Mouse (Mus musculus): ENCODE data around the gene Gipc1. TPM values are rescaled to one million over a fixed set of nuclear protein-coding genes. Genes with fewer than 3 reads are reported as not detected.

Gipc1 gene
- polyA plus RNA-seq, 1 experiment from 2014 or later = 204 TPM

DNA sequence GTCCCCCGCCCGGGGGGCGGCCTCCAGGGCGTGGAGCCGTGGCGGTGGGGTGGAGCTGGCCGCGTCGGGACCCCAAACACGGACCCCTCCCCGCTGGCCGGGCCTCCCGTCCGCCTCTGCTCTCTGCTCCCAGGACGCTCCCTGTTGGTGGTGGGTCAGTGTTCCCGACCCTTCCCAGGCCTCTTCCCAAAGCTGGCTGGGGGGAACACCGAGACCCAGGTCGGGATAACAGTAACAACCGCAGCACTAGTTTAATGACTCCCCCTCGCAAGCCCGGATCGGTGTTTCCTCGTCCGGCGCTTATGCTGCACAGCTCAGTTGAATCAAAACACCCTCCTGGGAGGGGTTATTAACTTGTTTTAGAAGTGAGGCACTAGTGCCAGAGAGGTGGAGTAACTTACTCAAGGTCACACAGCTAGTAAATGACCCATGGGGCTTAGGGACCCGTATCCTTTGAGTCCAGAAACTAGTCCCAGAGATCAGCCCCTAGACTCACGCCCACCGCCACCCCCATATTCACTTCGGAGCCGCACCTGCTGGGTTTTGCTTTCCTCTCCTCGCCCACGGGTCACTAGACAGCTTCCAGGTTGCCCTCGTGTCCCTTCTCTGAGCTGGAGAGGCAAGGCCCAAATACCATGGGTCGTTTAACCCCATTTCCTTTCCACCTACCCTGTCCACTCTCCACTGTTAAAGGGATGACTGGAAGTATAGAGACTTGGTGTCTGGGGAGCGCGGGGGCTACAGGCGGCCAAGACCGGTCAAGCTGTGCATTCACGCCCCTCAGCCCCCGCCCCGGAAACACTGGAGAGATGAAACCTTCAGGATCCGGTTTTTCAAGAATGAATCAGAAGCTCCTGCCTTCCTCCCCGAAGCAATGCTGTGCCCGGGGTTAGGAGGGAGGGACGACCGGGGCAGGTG is 526 bp downstream of the Gipc1 start:
- H3K36me3 ChIP-seq = peaks cover 9% of the 10 kb centered on the region; the same call in 1 of the 2 replicates
- peaks cover 22% of the 10 kb centered on the region for H3K4me1 ChIP-seq
- 3% methylated on average over 39 of the region's 46 CpGs for WGBS
- peak overlapping the region; percentile 85 for H3K4me3 ChIP-seq
- peak overlapping the region; percentile 67 for H3K27ac ChIP-seq (replicated peaks)
- H3K9me3 ChIP-seq = no peaks in the 10 kb centered on the region
- ATAC-seq (ENCODE audit: low FRiP score, low read depth) = 0 out of 2 replicates have a peak, but pooled peaks have one; percentile 4
- peak overlapping the region; percentile 82 for H3K9ac ChIP-seq (replicated peaks)
- H3K4me2 ChIP-seq (replicated peaks) = peak overlapping the region; percentile 95
- H3K27me3 ChIP-seq = no peaks in the 10 kb centered on the region

DNA sequence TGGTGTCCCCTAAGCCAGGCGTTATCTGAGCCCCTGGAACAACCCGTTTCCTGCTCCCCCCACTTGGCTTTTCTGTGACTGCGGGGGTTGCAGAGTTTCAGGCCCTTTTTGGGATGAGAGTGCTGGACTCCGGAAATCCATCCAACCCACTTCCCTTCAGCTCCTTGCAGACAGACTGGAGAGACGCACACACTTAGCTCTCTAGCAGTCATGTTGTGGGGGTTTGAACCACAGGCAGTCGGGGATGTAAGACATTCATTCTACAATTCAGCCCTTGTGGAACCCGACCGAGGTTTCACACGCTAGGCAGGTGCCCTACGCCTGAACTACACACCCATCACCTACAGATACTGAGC is 1.2 kb downstream of the Gipc1 start:
- 50% methylated on average over 10 of the region's 10 CpGs for WGBS
- no peak overlapping the region for H3K27ac ChIP-seq (replicated peaks)

DNA sequence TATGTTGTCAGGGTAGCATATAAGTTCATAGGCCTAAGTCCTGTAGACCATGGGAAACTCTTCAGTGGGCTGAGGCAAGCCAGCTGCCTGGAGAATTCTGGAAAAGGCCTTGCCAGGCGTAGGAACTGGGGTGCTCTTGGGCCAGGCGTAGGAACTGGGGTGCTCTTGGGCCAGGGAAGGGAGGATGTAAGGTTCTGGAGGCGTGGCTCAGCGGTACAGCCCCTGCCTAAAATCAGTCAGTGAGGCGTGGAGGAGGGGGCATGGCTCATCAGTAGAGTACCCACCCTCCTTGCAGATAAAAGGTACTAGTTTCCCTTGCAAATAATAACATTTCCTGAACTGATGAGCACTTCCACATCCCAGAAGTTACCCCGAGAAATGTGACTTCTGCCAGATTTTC is 2.2 kb downstream of the Gipc1 start:
- no peaks in the 10 kb centered on the region for H3K9me3 ChIP-seq
- WGBS = 96% methylated on average over 6 of the region's 6 CpGs
- no peak overlapping the region for H3K4me2 ChIP-seq (replicated peaks)
- H3K9ac ChIP-seq (replicated peaks) = no peak overlapping the region
- H3K36me3 ChIP-seq = peaks cover 9% of the 10 kb centered on the region; the same call in 1 of the 2 replicates
- no peak overlapping the region for H3K4me3 ChIP-seq
- no peak for ATAC-seq (ENCODE audit: low FRiP score, low read depth)
- H3K4me1 ChIP-seq = peaks cover 22% of the 10 kb centered on the region
- no peaks in the 10 kb centered on the region for H3K27me3 ChIP-seq
- H3K27ac ChIP-seq (replicated peaks) = no peak overlapping the region

More for the DNA sequence above, 1.2 kb downstream of the Gipc1 start:
- H3K4me3 ChIP-seq = peak overlapping the region; percentile 85
- H3K4me2 ChIP-seq (replicated peaks) = peak overlapping the region; percentile 95
- peaks cover 22% of the 10 kb centered on the region for H3K4me1 ChIP-seq
- H3K27me3 ChIP-seq = no peaks in the 10 kb centered on the region
- peak overlapping the region; percentile 82 for H3K9ac ChIP-seq (replicated peaks)
- peaks cover 9% of the 10 kb centered on the region; the same call in 1 of the 2 replicates for H3K36me3 ChIP-seq
- no peak for ATAC-seq (ENCODE audit: low FRiP score, low read depth)
- no peaks in the 10 kb centered on the region for H3K9me3 ChIP-seq

DNA sequence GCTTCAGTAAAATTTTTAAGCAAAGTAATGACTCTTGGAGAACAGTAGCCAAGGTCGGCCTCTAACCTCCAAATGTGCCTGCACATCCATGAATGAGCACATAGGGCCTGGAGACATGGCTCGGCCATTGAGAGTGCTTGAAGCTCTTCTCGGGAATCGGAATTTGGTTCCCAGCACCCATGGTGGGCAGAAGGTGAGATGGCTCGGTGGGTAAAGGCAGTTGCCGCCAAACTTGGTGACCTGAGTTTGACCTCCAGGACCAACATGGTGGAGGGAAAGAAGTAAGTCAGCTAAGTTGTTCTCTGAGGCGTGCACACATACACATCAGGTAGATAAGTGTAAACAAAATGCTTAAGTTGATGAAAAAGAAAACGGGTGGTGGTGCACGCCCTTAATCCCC is 3.6 kb downstream of the Gipc1 start:
- Histone ChIP-seq H3K9me3 (no peaks in the 10 kb centered on the region), H3K27me3 (no peaks in the 10 kb centered on the region), H3K27ac (replicated peaks) (no peak overlapping the region), H3K4me2 (replicated peaks) (no peak overlapping the region), H3K9ac (replicated peaks) (no peak overlapping the region), H3K4me1 (peaks cover 34% of the 10 kb centered on the region), H3K4me3 (no peak overlapping the region), H3K36me3 (peaks cover 9% of the 10 kb centered on the region; the same call in 1 of the 2 replicates)
- 92% methylated on average over 9 of the region's 9 CpGs for WGBS
- no peak for ATAC-seq (ENCODE audit: low FRiP score, low read depth)

DNA sequence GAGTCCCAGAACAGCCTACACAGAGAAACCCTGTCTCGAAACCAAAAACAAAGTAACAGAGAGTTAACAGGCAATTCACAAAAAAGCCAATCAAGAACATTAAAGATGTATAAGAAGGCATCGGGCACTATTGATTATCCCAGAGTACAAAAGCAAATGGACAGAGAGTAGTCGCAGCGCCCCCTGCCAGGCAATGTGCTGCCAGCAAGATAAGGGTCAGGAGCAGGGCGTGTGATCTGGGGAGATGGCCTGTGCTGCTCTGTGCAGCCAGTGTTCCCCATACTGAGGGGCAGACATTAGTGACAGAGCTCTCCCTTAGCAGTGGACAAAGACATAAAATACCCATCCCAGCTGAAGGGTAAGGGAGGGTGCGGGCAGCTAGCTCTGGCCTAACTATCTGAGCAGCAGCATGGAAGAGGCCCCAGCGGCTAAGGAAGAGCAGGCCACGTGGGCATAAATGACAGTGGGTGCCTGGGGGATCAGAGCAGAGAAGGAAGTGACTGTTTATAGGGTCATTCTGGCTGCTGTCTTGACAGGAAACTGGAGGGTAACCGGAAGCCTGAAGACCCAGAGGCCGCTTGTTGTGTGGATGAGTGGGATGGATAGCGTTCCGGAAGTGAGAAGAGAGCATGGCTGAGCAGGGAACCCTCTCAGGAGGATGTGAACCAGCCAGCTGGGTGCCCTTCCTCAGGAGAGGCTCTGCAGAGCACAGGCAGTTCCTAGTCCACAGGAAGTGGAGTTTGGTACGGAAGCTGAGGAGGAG is 4.2 kb downstream of the Gipc1 start:
- 87% methylated on average over 13 of the region's 13 CpGs for whole genome bisulfite sequencing
- ATAC-seq (ENCODE audit: low FRiP score, low read depth) = no peak

DNA sequence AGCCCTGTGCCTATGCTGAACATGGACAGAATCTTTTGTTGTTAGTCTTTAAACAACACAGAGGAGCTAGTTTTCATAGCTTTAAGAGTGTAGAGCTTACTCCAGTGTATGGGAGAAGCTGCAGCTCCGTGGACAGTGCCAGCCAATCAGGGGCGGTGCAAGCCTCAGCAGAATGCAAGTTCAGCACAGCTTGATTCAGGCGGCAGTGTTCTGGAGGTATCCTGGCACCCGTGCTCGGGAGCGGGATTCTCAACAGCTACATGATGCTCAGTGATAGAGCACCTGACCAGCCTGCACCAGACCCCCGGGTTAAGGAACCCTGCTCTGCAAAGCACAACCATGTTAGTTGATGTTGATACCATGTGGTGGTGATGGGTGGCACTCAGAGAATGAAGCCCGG is 8.1 kb downstream of the Gipc1 start:
- no peaks in the 10 kb centered on the region for H3K9me3 ChIP-seq
- peak; percentile 16; the same call in 1 of the 2 replicates for ATAC-seq (ENCODE audit: low FRiP score, low read depth)
- 7% methylated on average over 8 of the region's 8 CpGs for WGBS
- no peak overlapping the region for H3K4me3 ChIP-seq
- H3K36me3 ChIP-seq = peaks cover 22% of the 10 kb centered on the region
- peak overlapping the region; percentile 19; the same call in 1 of the 2 replicates for H3K4me2 ChIP-seq (replicated peaks)
- H3K9ac ChIP-seq (replicated peaks) = no peak overlapping the region; the same call in 1 of the 2 replicates
- H3K27ac ChIP-seq (replicated peaks) = peak overlapping the region; percentile 30; the same call in 1 of the 2 replicates
- peaks cover 30% of the 10 kb centered on the region for H3K4me1 ChIP-seq
- no peaks in the 10 kb centered on the region for H3K27me3 ChIP-seq

More for the DNA sequence above, 4.2 kb downstream of the Gipc1 start:
- peaks cover 9% of the 10 kb centered on the region; the same call in 1 of the 2 replicates for H3K36me3 ChIP-seq
- no peak overlapping the region for H3K4me2 ChIP-seq (replicated peaks)
- H3K4me1 ChIP-seq = peaks cover 39% of the 10 kb centered on the region
- no peak overlapping the region for H3K9ac ChIP-seq (replicated peaks)
- H3K4me3 ChIP-seq = no peak overlapping the region
- no peaks in the 10 kb centered on the region for H3K9me3 ChIP-seq
- H3K27ac ChIP-seq (replicated peaks) = no peak overlapping the region
- H3K27me3 ChIP-seq = no peaks in the 10 kb centered on the region

DNA sequence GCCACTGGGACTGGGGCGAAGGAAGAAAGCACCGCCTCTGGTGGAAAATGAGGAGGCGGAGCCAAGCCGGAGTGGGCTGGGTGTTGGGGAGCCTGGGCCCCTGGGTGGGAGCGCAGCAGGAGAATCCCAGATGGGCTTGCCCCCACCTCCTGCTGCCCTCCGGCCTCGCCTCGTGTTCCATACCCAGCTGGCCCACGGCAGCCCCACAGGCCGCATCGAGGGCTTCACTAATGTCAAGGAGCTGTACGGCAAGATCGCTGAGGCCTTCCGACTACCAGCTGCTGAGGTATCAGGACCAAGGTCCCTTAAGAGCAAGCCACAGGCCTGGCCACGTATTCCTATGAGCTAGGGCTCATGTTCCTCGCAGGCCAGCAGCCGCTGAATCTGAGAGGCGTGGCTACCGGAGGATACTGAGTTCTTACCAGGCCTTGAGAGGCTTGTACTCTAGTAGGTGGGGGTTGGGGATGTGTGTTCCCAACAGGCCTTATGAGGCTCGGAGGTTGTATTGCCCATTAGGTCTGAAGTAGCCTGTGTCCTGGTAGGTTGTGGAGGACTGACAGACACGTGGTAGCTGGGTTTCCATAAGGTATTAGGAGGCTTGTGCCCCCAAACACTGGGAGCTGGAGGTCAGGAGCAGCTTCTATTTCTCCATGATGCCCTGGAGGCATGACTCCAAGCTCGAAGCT is 8.7 kb downstream of the Gipc1 start:
- no peak; the same call in 1 of the 2 replicates for ATAC-seq (ENCODE audit: low FRiP score, low read depth)
- peaks cover 32% of the 10 kb centered on the region for H3K4me1 ChIP-seq
- H3K9ac ChIP-seq (replicated peaks) = no peak overlapping the region; the same call in none of the 2 replicates
- no peaks in the 10 kb centered on the region for H3K27me3 ChIP-seq
- H3K36me3 ChIP-seq = peaks cover 22% of the 10 kb centered on the region
- H3K9me3 ChIP-seq = no peaks in the 10 kb centered on the region
- H3K4me2 ChIP-seq (replicated peaks) = peak overlapping the region; percentile 19; the same call in 1 of the 2 replicates
- peak overlapping the region; percentile 30; the same call in 1 of the 2 replicates for H3K27ac ChIP-seq (replicated peaks)
- no peak overlapping the region for H3K4me3 ChIP-seq
- 20% methylated on average over 22 of the region's 22 CpGs for WGBS

DNA sequence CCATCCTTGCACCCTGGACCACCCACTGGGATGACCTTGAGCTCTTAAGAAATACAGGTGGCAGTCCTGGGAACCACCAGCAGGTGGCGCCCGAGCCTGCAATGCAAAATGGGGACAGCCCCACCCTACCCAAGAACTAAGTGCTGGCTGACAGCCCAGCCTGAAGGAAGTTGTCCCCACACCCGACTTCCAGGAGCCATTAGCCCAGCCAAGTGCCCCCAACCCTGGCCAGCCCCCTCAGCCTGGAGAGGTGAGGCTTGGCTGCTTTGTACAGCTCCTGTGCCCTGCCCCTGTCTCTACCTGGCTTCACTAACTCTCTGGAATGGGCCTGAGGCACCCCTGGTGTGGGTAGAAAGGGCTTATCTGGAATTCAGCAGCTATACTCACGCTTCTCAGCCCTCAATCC is 9.9 kb downstream of the Gipc1 start:
- Histone ChIP-seq H3K4me3 (no peak overlapping the region), H3K36me3 (peaks cover 17% of the 10 kb centered on the region), H3K4me2 (replicated peaks) (no peak overlapping the region), H3K9me3 (no peaks in the 10 kb centered on the region), H3K27ac (replicated peaks) (no peak overlapping the region), H3K9ac (replicated peaks) (no peak overlapping the region), H3K27me3 (peaks cover 7% of the 10 kb centered on the region), H3K4me1 (peaks cover 41% of the 10 kb centered on the region)
- peak; percentile 9; the same call in 1 of the 2 replicates for ATAC-seq (ENCODE audit: low FRiP score, low read depth)
- WGBS = 4% methylated on average over 4 of the region's 4 CpGs

DNA sequence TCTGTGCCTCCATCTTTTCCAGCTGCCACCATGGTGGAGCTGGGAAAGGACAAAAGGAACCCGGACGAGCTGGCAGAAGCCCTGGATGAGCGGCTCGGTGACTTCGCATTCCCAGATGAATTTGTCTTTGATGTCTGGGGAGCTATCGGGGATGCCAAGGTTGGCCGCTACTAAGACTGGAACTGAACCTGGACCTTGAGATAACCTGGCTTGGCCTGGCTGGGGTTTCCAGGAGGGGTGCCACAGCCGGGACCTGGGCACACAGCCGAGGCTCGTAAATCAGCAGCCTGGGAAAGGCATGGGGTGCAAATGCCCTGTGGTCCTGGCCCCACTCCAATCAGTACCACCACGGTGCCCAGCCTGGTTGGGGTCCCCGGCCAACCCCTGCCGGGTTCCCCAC is 11.6 kb downstream of the Gipc1 start:
- 92% methylated on average over 13 of the region's 13 CpGs for WGBS
- peaks cover 50% of the 10 kb centered on the region for H3K4me1 ChIP-seq
- H3K36me3 ChIP-seq = peaks cover 12% of the 10 kb centered on the region; the same call in 1 of the 2 replicates
- no peak for ATAC-seq (ENCODE audit: low FRiP score, low read depth)
- H3K4me3 ChIP-seq = no peak overlapping the region
- H3K4me2 ChIP-seq (replicated peaks) = no peak overlapping the region
- H3K27ac ChIP-seq (replicated peaks) = no peak overlapping the region
- peaks cover 18% of the 10 kb centered on the region for H3K27me3 ChIP-seq
- no peak overlapping the region for H3K9ac ChIP-seq (replicated peaks)
- no peaks in the 10 kb centered on the region for H3K9me3 ChIP-seq

DNA sequence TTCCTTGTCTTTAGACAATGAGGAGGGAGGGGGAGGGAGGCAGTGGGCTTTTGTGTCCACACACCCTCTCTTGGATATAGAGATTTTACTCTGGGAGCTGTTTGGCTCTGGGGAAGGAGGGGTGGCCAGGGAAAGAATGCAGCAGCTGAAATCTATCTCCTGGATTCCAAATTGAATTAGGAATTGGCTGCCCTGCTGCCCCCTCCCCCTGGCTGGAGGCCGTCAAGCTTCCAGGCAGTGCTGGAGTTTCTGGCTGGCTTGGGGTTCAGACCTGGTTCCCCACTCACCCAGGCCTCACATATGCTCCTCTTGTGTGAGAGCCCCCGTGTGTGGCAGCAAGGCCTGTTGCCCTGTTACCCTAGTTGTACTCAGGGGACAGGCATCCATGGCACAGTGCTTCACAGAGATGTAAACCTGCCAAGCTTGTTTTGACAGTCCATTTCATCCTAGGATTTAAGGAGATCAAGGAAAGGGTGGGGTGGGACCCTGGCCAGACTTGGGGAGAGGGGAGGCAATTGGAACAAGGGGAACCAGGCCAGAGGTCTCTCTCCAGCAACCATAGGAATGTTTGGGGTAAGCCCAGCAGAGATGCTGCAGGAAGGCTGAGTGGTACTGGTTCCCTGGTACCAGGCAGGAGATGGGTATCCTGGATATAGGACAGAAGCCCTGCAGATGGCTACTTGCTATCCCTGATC is 12.6 kb downstream of the Gipc1 start:
- Histone ChIP-seq H3K9me3 (no peaks in the 10 kb centered on the region), H3K9ac (replicated peaks) (no peak overlapping the region), H3K27ac (replicated peaks) (no peak overlapping the region), H3K36me3 (peaks cover 17% of the 10 kb centered on the region; the same call in 1 of the 2 replicates), H3K4me3 (no peak overlapping the region), H3K4me1 (peaks cover 48% of the 10 kb centered on the region), H3K27me3 (peaks cover 18% of the 10 kb centered on the region), H3K4me2 (replicated peaks) (no peak overlapping the region)
- 33% methylated on average over 2 of the region's 2 CpGs for WGBS
- no peak for ATAC-seq (ENCODE audit: low FRiP score, low read depth)
